Mouse (Mus musculus) forebrain, embryonic 13.5 days (tissue): ENCODE data around the gene Bcas3. TPM values are rescaled to one million over a fixed set of nuclear protein-coding genes. Genes with fewer than 3 reads are reported as not detected.
"Not testable (repeated sequence)": the region's sequence is repeated elsewhere in the genome, so short reads cannot be mapped to it uniquely, and the experiment has no call there.

ENCODE experiments used
- ATAC-seq: fragments of 200-750 bp; cut with Nextera tagmentation; 2 replicates; pipeline ENCODE4 v1.8.0; 2017
- H3K27ac ChIP-seq: fragments of 300-500 bp; sonication (generic); 2 replicates; pipeline ENCODE4 v1.5.1; 2015; ENCODE audit warnings: inconsistent platforms, mild to moderate bottlenecking, moderate library complexity
- H3K27me3 ChIP-seq: fragments of 300-500 bp; sonication (generic); 2 replicates; pipeline ENCODE4 v1.6.1; 2015; ENCODE audit warnings: mild to moderate bottlenecking, inconsistent platforms
- H3K36me3 ChIP-seq: fragments of 300-500 bp; sonication (generic); 2 replicates; pipeline ENCODE4 v1.6.1; 2015; ENCODE audit warnings: mild to moderate bottlenecking, inconsistent platforms; ENCODE audit not compliant: poor library complexity, severe bottlenecking
- H3K4me1 ChIP-seq: fragments of 300-500 bp; sonication (generic); 2 replicates; pipeline ENCODE4 v1.6.1; 2015; ENCODE audit warnings: inconsistent platforms
- H3K4me2 ChIP-seq: fragments of 300-500 bp; sonication (generic); 2 replicates; pipeline ENCODE4 v1.6.1; 2015; ENCODE audit warnings: inconsistent platforms, mild to moderate bottlenecking, moderate library complexity
- H3K4me3 ChIP-seq: fragments of 300-500 bp; sonication (generic); 2 replicates; pipeline ENCODE4 v1.5.1; 2015; ENCODE audit warnings: mild to moderate bottlenecking, inconsistent platforms
- H3K9ac ChIP-seq: fragments of 300-500 bp; sonication (generic); 2 replicates; pipeline ENCODE4 v1.6.1; 2015; ENCODE audit warnings: mild to moderate bottlenecking, inconsistent platforms
- H3K9me3 ChIP-seq: fragments of 300-500 bp; sonication (generic); replicated peaks from 2 replicates; pipeline ENCODE4 v1.6.1; 2016; ENCODE audit warnings: inconsistent platforms
- WGBS: fragments of 180-500 bp; shearing (Covaris S2); methylation state at CpG from one replicate; pipeline ENCODE4 v1.1.7; 2015; 5-methylcytosine and 5-hydroxymethylcytosine counted together
- polyA plus RNA-seq: library from polyadenylated mRNA; unstranded; fragments of >200 nt; fragmentation: Nextera tagmentation; extraction: Ambion mirVana; gene quantifications from 2 replicates; pipeline ENCODE4 v1.2.1, GENCODE M21; 2015

The Bcas3 gene
- polyA plus RNA-seq, 1 experiment from 2014 or later = 19.6 TPM

DNA sequence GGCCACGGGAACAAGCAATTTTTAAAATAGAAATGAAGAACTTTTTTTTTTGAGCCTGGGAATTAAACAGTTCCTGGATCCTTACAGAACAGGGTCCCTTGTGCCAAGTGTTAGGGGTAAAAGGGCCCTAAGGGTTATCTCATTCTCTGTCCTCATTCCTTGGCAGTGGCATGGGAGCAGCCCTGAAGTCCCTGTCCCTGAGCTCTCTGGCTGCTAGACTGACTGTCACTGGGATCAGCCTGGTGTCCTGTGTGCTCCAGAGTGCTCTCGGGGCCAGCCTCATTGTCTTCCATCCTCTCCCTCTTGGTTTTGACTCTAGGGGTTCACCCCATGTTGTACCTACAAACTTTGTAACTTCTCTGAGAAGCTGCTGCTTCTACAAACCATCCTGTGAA lies 360.8 kb downstream of the Bcas3 start:
- Histone ChIP-seq H3K27me3 (peaks cover 96% of the 10 kb centered on the region), H3K4me3 (no peak overlapping the region), H3K4me1 (peaks cover 18% of the 10 kb centered on the region), H3K9ac (no peak overlapping the region), H3K36me3 (no peaks in the 10 kb centered on the region), H3K27ac (no peak overlapping the region), H3K4me2 (no peak overlapping the region), H3K9me3 (no peaks in the 10 kb centered on the region)
- no peak for ATAC-seq
- WGBS = 0% methylated on average over 2 of the region's 2 CpGs

DNA sequence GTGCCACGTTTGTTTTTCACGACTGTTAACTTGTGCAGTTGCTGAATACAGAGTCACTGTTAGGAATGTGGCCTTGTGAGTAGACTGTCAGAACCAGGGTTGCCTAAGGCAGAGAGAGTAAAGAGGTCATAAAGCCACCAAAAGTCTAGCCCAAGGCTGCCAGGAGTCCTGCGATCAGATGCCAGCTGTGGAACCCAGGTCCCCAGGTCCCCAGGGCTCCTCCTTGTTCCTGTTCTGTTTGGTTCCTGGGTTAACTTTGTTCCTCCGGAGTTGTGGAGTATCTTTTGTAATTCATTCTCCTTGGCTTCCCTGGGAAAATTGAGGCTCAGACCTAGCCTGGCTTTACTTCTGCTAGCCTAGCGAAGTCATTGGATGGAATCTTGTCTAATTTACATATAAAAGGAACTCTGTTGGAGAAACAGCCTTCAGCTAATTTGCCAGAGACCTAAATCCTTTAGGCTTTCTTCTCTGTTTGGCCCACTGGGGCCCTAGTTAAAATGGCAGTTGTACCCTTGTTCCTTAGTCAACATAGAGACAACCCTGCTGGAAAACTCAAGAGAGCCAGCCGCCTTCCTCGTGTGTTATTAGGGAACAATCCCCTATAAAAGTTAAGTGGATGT lies 361.5 kb downstream of the Bcas3 start:
- H3K36me3 ChIP-seq = no peaks in the 10 kb centered on the region
- no peak overlapping the region for H3K4me2 ChIP-seq
- H3K9ac ChIP-seq = no peak overlapping the region
- no peak overlapping the region for H3K4me3 ChIP-seq
- no peak overlapping the region for H3K27ac ChIP-seq
- WGBS = 2% methylated on average over 7 of the region's 7 CpGs
- no peaks in the 10 kb centered on the region for H3K9me3 ChIP-seq
- no peak for ATAC-seq
- peaks cover 96% of the 10 kb centered on the region for H3K27me3 ChIP-seq
- H3K4me1 ChIP-seq = peaks cover 18% of the 10 kb centered on the region

DNA sequence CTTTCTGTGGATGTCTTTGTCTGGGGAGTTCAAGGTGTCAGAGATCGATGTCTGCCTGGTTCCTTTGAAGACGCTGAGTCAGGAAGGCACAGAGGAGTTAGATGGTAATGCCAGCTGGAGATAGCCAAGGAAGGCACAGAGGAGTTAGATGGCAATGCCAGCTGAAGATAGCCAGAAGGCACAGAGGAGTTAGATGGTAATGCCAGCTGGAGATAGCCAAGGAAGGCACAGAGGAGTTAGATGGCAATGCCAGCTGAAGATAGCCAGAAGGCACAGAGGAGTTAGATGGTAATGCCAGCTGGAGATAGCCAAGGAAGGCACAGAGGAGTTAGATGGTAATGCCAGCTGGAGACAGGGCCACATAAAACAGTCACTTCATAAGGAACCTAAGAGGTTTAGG lies 363.8 kb downstream of the Bcas3 start:
- 90% methylated on average over 2 of the region's 2 CpGs for WGBS
- H3K27ac ChIP-seq, H3K9me3 ChIP-seq, ATAC-seq, H3K4me2 ChIP-seq, H3K4me3 ChIP-seq, H3K36me3 ChIP-seq, H3K9ac ChIP-seq: not testable (repeated sequence)
- Histone ChIP-seq H3K27me3 (peaks cover 97% of the 10 kb centered on the region), H3K4me1 (peaks cover 18% of the 10 kb centered on the region)

DNA sequence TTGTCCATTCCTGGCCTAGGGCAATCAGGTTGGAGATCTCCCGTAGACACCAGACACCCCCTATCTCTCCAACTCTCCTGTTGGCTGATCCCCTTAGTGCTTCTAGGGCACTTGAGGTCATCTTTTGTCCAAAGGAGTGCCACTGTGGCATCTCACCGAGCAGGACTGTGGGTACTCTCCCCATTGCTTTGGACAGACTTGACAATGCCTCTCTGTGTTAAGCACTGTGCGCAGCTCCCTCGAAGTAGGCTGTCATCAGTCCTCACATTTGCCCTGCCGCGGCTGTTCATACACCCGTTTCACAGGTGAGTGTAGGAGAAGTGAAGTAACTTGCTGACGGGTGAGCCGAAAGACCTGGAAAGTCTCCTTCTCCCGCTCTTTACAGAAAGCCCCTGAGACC lies 366.1 kb downstream of the Bcas3 start:
- Histone ChIP-seq H3K4me1 (peaks cover 10% of the 10 kb centered on the region), H3K9me3 (no peaks in the 10 kb centered on the region), H3K4me2 (no peak overlapping the region), H3K27me3 (peaks cover 94% of the 10 kb centered on the region), H3K4me3 (no peak overlapping the region), H3K36me3 (no peaks in the 10 kb centered on the region), H3K27ac (no peak overlapping the region), H3K9ac (no peak overlapping the region)
- 87% methylated on average over 10 of the region's 10 CpGs for WGBS
- no peak for ATAC-seq

DNA sequence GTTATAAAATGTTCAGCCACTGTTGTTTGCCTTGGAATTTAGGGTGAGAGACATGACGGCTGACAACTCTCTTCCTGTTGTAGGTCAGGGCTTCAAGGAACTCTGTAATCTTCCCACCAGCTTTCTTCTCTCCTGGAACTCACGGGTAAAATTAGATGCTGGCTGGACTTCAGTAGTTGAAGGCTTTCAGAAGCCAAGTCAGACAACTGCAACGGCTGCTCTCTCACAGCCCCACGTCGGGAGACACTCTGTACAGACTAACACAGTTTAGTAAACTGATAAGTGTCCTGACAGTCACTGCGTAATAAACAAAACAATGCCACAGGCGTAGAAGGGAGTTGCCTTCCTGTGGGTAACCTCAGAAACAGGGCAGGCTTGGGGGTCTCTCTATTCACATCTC lies 366.8 kb downstream of the Bcas3 start:
- H3K36me3 ChIP-seq = no peaks in the 10 kb centered on the region
- WGBS = 49% methylated on average over 7 of the region's 7 CpGs
- no peaks in the 10 kb centered on the region for H3K9me3 ChIP-seq
- no peak overlapping the region for H3K4me3 ChIP-seq
- H3K9ac ChIP-seq = no peak overlapping the region
- peaks cover 94% of the 10 kb centered on the region for H3K27me3 ChIP-seq
- no peak overlapping the region for H3K4me2 ChIP-seq
- ATAC-seq = no peak
- H3K27ac ChIP-seq = no peak overlapping the region
- H3K4me1 ChIP-seq = peaks cover 3% of the 10 kb centered on the region

DNA sequence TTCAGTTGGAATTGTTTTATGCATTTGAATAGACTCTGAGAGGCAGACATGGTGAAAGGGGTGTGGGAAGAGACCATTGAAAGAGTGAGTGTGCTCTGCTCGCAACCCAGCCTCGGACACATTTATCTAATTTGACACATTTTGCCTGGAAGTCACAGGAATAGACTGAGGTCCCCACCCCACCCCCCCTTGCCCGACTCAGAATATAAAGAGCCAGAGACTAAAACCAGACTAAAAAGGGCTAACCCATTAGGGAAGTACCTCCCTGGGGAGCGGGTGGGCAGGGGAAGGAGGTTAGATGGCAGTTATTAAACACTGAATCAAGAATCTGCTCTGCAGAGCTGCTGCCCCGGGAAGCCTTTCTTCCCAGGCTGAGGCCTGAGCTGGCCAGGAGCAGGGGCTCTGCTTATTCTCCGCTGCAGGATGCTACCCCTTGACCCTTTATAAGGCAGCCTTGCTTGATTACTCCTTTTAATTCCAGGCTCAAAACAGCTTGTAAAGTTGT lies 367.4 kb downstream of the Bcas3 start:
- 11% methylated on average over 6 of the region's 6 CpGs for WGBS

DNA sequence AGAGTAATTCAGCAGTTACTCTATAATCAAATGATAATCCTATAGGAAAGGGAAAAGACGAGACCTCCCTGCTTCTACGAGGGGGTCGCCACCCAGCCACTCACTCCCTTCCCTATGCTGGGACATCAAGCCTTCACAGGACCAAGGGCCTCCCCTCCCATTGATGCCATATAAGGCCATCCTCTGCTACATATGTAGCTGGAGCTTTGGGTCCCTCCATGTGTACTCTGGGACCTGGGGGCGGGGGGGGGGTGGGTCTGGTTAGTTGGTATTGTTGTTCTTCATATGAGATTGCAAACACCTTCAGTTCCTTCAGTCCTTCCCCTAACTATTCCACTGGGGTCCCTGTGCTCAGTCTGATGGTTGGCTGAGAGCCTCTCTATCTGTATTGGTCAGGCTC lies 369.0 kb downstream of the Bcas3 start:
- peaks cover 87% of the 10 kb centered on the region for H3K27me3 ChIP-seq
- no peaks in the 10 kb centered on the region for H3K4me1 ChIP-seq
- no peaks in the 10 kb centered on the region for H3K9me3 ChIP-seq
- no peak overlapping the region for H3K27ac ChIP-seq
- WGBS = 80% methylated on average over 4 of the region's 4 CpGs
- no peak overlapping the region for H3K9ac ChIP-seq
- H3K4me3 ChIP-seq = no peak overlapping the region
- H3K4me2 ChIP-seq = no peak overlapping the region
- H3K36me3 ChIP-seq = no peaks in the 10 kb centered on the region
- ATAC-seq = no peak

More for the DNA sequence above, 367.4 kb downstream of the Bcas3 start:
- Histone ChIP-seq H3K36me3 (no peaks in the 10 kb centered on the region), H3K9ac (no peak overlapping the region), H3K27me3 (peaks cover 94% of the 10 kb centered on the region), H3K4me2 (no peak overlapping the region), H3K27ac (no peak overlapping the region), H3K4me3 (no peak overlapping the region), H3K4me1 (no peaks in the 10 kb centered on the region), H3K9me3 (no peaks in the 10 kb centered on the region)
- ATAC-seq = no peak

DNA sequence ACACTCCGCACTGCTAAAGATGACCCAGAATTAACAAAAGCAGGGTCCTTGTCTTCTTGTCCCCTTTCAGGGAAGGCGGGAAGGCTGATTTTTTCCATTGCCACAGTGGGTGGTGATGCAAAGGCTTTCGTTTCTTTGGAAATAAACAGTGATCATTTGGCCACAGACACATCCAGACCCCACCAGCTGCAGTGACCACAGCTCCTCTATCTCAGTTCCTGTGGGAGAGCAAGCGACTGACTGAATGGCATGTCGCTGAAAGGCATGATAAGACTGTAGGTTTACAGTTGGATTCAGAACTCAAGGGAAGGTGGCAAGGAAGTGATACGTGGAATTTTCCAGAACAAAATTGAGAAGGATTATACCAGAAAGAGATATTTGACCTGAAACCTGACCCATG lies 371.2 kb downstream of the Bcas3 start:
- Histone ChIP-seq H3K4me1 (no peaks in the 10 kb centered on the region), H3K4me2 (no peak overlapping the region), H3K36me3 (no peaks in the 10 kb centered on the region), H3K4me3 (no peak overlapping the region), H3K27ac (no peak overlapping the region), H3K9ac (no peak overlapping the region), H3K27me3 (peaks cover 70% of the 10 kb centered on the region), H3K9me3 (no peaks in the 10 kb centered on the region)
- no peak for ATAC-seq
- 80% methylated on average over 6 of the region's 6 CpGs for WGBS

DNA sequence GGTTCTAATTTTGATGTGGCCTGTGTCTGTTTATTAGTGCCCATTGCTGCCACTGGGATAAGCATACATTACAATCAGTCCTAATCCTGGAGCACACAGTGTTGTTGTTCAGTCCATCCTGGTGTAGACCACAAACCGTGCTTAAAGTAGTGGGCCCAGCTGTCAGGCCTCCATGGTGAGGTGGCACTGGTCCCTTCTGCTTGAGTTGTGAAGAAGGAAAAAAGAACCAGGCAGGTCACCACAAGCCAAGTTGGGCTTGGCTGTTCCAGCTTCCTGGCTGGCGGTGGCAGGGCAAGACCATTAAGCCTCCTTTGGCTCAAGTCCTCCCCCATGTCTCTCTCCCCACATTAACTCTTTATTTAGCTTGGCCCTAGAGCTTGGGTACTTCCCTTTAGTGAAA lies 376.8 kb downstream of the Bcas3 start:
- H3K27me3 ChIP-seq = peaks cover 66% of the 10 kb centered on the region
- no peak overlapping the region for H3K4me3 ChIP-seq
- H3K36me3 ChIP-seq = no peaks in the 10 kb centered on the region
- whole genome bisulfite sequencing = 82% methylated on average over 2 of the region's 2 CpGs
- peaks cover 10% of the 10 kb centered on the region for H3K4me1 ChIP-seq
- no peak for ATAC-seq
- H3K27ac ChIP-seq = no peak overlapping the region
- H3K4me2 ChIP-seq = no peak overlapping the region
- no peak overlapping the region for H3K9ac ChIP-seq
- H3K9me3 ChIP-seq = no peaks in the 10 kb centered on the region

DNA sequence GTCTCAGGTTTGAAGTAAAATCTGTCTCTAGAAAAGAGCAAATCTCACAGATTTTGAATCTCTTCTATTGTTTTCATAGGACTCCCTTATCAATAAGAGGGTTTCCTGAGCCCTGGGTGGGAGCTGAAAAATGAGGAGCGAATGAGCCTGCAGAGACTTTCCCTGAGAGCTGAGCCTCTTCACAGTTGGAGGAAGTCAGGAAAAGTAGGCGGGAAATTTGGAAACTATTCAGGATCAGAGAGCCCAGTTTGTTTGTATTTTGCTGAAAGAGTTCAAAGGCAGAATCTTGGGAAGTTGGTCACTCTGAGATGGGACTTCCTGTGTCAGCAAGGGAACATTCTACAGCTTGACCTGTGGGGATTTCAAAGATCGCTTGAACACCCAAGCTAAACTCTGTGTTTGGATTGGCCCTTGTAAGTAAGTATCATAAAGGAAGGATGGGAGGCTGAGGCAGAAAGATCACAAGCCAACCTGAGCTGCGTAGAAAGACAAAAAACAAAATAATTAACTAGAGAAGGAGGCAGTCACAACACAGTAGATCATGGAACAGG lies 379.6 kb downstream of the Bcas3 start:
- no peak for ATAC-seq
- 73% methylated on average over 4 of the region's 4 CpGs for WGBS
- peaks cover 16% of the 10 kb centered on the region for H3K4me1 ChIP-seq

DNA sequence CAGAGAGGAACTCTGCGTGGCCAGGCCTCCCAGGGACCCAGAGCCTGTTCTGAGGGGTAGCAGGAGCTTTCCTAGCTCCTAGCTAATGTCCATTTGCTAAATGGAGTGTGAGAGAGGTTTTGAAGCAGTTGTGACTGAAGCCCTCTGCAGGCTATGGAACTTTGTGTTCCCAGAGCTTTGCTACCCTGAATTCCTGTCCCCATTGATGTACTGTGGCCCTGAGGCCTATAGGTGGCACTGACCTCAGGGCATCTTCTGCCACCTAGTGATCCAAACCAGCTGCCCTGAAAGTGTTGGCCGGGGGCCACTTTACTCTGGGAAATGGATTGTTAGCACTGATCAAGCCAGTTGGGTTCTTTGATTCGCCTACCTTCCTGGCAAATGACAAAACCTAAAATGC lies 380.6 kb downstream of the Bcas3 start:
- Histone ChIP-seq H3K36me3 (no peaks in the 10 kb centered on the region), H3K4me1 (peaks cover 23% of the 10 kb centered on the region), H3K9me3 (no peaks in the 10 kb centered on the region), H3K4me2 (no peak overlapping the region), H3K27me3 (peaks cover 85% of the 10 kb centered on the region), H3K27ac (no peak overlapping the region), H3K4me3 (no peak overlapping the region), H3K9ac (no peak overlapping the region)
- no peak for ATAC-seq
- WGBS = 43% methylated on average over 3 of the region's 3 CpGs

More for the DNA sequence above, 379.6 kb downstream of the Bcas3 start:
- Histone ChIP-seq H3K9ac (no peak overlapping the region), H3K4me3 (no peak overlapping the region), H3K36me3 (no peaks in the 10 kb centered on the region), H3K4me2 (no peak overlapping the region), H3K27ac (no peak overlapping the region), H3K27me3 (peaks cover 79% of the 10 kb centered on the region), H3K9me3 (no peaks in the 10 kb centered on the region)

DNA sequence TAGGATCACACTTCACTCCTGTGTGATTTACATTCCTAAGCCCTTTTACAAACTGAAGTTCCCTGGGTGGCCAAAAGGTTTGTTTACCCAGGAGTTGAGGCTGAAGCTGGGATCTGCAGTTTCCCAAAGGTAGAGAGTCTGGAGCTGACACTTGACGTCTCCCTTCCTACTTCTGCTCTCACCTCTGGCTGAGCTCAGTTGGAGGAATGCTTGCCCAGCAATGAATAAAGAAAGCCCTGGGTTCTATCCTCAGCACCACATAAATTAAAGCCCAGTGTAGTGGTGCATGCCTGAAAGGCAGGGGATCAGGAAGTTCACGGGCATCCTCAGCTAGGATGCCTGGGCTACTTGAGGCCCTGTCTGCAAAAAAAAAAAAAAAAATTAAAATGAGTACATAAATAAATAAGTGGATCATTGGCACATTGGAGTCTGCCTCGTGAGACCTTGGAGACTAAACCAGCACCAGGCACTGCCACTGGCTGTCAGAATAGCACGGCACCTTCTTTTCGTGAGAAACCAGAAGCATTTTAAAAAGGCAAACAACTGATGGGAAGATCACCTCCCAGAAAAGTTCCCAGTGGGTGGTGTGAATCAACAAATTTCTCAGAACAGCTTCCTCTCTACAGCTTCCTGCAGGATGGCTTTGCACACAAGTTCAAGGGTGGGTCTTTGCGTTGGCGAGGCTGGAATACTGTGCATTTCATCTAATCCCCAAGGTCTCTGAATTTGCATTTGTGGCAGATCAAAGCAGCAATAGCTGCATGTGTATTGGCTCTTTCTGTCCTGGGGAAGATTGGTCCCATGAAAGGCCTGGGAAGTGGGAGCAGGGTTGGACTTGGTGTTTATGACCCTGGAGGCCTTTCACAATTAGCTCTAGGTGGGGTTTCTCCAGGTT lies 381.6 kb downstream of the Bcas3 start:
- no peak for ATAC-seq
- 37% methylated on average over 7 of the region's 7 CpGs for WGBS

More for the DNA sequence above, 381.6 kb downstream of the Bcas3 start:
- H3K4me3 ChIP-seq = no peak overlapping the region
- H3K9ac ChIP-seq = no peak overlapping the region
- H3K9me3 ChIP-seq = no peaks in the 10 kb centered on the region
- peaks cover 31% of the 10 kb centered on the region for H3K4me1 ChIP-seq
- no peak overlapping the region for H3K27ac ChIP-seq
- no peak overlapping the region for H3K4me2 ChIP-seq
- H3K27me3 ChIP-seq = peaks cover 87% of the 10 kb centered on the region
- H3K36me3 ChIP-seq = no peaks in the 10 kb centered on the region
